Mouse (Mus musculus): ENCODE data around the gene Rsph14. TPM values are rescaled to one million over a fixed set of nuclear protein-coding genes. Genes with fewer than 3 reads are reported as not detected.
"Not testable (repeated sequence)": the region's sequence is repeated elsewhere in the genome, so short reads cannot be mapped to it uniquely, and the experiment has no call there.

Rsph14 gene
- total RNA-seq, 2 experiments from 2014 or later: not detected

- DNase-seq: no peak
Measured at GRCm38 (mm10) chr10:75053655-75054054, 21.3 kb upstream of the Rsph14 start.

- no peak for DNase-seq
Measured at GRCm38 (mm10) chr10:75052902-75053301, 20.5 kb upstream of the Rsph14 start.

- DNase-seq: no peak
Measured at GRCm38 (mm10) chr10:75051364-75052074, 19.1 kb upstream of the Rsph14 start.

- no peak for DNase-seq
Measured at GRCm38 (mm10) chr10:75048711-75049110, 16.3 kb upstream of the Rsph14 start.

GRCm38 (mm10) chr10:75045831-75046230 is 13.4 kb upstream of the Rsph14 start:
- DNase-seq: no peak

- DNase-seq: no peak
Measured at GRCm38 (mm10) chr10:75044459-75044858, 12.1 kb upstream of the Rsph14 start.

- not testable (repeated sequence) for DNase-seq
Measured at GRCm38 (mm10) chr10:75042060-75042459, 9.7 kb upstream of the Rsph14 start.

- DNase-seq: peak; percentile 92
Measured at GRCm38 (mm10) chr10:75036883-75037379, 4.5 kb upstream of the Rsph14 start, which contains the start of gene Rab36. Gene Rab36 (plus strand): TSS chr10:75037058.

GRCm38 (mm10) chr10:75031345-75032114 is 856 bp downstream of the Rsph14 start:
- DNase-seq: no peak

GRCm38 (mm10) chr10:75030234-75030633 is 2.2 kb downstream of the Rsph14 start:
- DNase-seq: no peak

- DNase-seq: no peak
Measured at GRCm38 (mm10) chr10:75029677-75030076, 2.7 kb downstream of the Rsph14 start.

- no peak for DNase-seq
Measured at GRCm38 (mm10) chr10:75028743-75029142, 3.6 kb downstream of the Rsph14 start.

- no peak for DNase-seq
Measured at GRCm38 (mm10) chr10:75026491-75026890, 5.9 kb downstream of the Rsph14 start.

- peak; percentile 82 for DNase-seq
Measured at GRCm38 (mm10) chr10:75021138-75021537, 11.2 kb downstream of the Rsph14 start.

- DNase-seq: no peak
Measured at GRCm38 (mm10) chr10:75020271-75020670, 12.1 kb downstream of the Rsph14 start.

- DNase-seq: no peak
Measured at GRCm38 (mm10) chr10:75016481-75016880, 15.9 kb downstream of the Rsph14 start.

GRCm38 (mm10) chr10:75015465-75015864 is 16.9 kb downstream of the Rsph14 start:
- DNase-seq: no peak

GRCm38 (mm10) chr10:75010704-75011103 is 21.7 kb downstream of the Rsph14 start:
- DNase-seq: no peak

- DNase-seq: no peak
Measured at GRCm38 (mm10) chr10:75006889-75007662, 25.3 kb downstream of the Rsph14 start.

GRCm38 (mm10) chr10:75004067-75004466 is 28.3 kb downstream of the Rsph14 start:
- DNase-seq: no peak

GRCm38 (mm10) chr10:75001391-75001790 is 31.0 kb downstream of the Rsph14 start:
- DNase-seq: no peak

- no peak for DNase-seq
Measured at GRCm38 (mm10) chr10:74995377-74995776, 37.0 kb downstream of the Rsph14 start.

- DNase-seq: no peak
Measured at GRCm38 (mm10) chr10:74994863-74995262, 37.5 kb downstream of the Rsph14 start.
